Mouse (Mus musculus) kidney, adult 9 months (tissue): ENCODE results near the gene Frat1.
A peak's percentile ranks its signal among the peaks of the same experiment; 100 is the strongest.

Experiments used
- DNase-seq: peaks from one replicate; pipeline ENCODE4 v3.0.0; 2022

Gene Frat1

DNA sequence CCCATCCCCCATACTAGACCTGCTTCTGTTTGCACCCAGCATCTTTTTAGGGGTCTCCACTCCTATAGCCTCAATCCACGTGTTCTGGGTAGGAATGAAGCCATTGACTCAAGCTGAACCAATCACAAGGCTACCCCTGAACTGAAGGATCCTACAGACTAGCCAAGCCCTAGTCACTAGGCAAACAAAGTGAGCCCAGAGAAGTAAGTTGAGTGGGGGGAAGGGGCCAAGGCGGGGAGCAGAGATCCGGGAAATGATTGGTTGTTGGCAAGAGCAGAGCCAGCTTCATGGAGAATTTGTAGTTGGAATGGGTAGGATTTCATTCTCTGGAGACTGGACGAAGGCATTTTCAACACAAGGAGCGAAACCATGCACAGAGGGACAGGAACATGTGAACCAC, 12.9 kb upstream of the Frat1 start:
- no peak for DNase-seq

DNA sequence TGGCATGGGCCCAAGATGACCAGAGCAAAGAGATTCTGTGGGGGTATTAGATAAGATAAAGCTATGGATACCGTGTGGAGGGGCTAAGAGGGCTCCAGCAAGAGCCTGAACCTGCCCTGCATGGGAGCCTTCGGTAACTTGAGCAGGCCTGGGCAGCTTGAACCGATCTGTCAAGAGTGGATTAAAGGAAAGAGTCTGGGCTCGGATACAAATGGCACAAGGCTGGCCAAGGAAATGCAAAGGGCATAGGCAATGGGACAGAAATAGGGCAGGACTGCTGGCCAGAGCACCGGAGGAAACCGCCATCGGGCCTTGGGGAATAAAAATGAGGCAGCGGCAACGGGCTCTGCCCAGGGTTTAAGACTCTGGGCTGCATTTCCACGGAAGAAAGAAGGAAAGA, 12.4 kb upstream of the Frat1 start:
- no peak for DNase-seq

DNA sequence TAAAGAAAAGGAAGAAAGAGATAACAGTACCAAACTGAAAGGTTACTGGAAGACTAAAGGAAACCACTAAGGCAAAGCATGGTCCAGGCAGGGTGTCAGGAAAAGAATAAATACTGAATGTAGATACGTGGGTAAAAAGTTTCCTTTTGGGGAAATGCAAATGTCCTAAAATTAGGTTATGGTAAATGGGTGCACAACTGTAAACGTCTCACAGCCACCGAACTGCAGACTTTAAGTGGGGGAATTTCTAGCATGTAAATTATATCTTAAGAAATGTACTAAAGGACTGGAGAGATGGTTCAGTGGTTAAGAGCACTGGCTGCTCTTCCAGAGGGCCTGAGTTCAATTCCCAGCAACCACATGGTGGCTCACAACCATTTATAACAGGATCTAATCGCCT, 11.0 kb upstream of the Frat1 start:
- no peak for DNase-seq

DNA sequence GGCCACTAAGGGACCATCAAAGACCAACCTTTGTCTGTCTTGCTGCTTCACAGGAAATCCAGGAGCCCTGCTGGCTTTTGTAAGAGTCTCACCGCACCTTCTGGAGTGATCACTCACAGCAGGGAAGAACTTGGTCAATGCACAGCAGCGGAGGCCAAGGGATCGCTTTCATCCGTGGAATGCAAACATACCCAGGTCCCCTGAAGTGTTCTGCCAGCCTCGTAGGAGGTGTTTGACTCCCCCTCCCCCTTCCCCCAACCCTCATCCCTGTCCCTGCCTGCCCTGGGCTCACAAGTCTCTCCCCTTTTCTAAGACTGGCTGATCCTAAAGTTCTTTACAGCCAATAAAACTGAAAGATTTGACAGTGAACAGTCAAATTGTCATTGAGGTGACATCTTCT, 8.3 kb upstream of the Frat1 start:
- DNase-seq = no peak

DNA sequence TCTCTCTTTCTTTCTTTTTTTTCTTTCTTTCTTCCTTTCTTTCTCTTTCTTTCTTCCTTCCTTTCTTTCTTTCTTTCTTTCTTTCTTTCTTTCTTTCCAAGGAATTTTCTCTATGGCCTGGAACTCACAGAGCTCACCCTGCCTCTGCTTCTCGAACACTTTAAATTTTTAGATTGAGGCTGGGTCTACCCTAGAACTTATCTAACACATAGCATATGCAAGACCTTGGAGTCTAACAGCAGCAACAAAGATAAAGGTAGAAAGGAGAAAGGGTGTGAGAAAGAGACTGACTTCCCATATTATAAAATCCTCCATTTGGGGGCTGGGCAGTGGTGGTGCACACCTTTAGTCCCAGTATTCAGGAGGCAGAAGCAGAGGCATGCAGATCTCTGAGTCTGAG, 7.2 kb upstream of the Frat1 start:
- no peak for DNase-seq

DNA sequence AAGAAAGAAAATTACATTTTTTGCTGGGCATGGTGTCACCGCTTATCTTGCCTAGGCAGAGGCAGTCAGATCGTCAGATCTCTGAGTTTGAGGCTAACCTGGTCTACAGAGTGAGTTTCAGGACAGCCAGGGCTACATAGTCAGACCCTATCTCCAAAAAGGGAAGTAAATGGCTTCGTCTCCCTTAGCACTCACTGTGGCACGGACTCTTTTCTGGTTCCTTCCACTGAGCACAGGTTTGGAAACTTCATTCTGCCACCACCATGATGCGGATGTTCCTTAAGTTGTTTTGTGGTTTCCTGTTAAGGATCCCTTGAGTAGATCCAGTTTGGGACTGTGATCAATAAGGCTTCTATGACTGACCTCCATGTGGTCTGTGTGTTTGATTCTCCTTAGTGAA, 4.8 kb upstream of the Frat1 start:
- DNase-seq = no peak

DNA sequence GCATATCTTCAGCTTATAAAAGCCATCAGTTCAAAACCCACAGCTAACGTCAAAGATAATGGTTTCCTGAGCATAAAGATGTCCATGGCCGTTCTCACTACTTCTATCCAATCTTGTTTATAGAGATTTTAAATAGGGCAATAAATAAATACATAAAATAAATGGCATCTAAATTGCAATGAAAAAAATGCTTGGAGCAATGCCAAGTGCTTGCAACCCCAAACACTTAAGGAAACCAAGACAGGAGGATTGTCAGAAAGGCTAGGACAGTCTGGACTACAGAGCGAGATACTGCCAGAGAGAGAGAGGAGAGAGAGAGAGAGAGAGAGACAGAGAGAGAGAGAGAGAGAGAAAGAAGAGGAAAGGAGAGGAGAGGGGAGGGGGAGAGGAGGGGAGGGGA, 3.2 kb upstream of the Frat1 start:
- DNase-seq = no peak

DNA sequence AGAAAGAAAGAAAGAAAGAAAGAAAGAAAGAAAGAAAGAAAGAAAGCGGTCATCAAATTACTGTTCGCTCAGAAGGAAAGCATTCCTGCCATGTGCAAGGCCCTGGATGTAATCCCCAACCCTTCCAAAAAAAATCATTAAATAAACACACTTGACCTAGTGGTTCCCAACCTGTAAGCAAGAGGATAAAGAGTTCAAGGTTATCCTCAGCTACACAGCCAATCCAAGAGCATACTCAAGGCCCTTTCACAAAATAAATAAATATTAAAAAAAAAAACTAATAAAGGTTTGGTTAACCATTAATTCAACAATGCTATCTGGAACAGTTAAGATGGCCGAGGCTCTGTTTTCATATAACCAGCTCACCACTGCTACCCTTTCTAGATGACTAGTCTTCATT, 829 bp upstream of the Frat1 start:
- DNase-seq = no peak

DNA sequence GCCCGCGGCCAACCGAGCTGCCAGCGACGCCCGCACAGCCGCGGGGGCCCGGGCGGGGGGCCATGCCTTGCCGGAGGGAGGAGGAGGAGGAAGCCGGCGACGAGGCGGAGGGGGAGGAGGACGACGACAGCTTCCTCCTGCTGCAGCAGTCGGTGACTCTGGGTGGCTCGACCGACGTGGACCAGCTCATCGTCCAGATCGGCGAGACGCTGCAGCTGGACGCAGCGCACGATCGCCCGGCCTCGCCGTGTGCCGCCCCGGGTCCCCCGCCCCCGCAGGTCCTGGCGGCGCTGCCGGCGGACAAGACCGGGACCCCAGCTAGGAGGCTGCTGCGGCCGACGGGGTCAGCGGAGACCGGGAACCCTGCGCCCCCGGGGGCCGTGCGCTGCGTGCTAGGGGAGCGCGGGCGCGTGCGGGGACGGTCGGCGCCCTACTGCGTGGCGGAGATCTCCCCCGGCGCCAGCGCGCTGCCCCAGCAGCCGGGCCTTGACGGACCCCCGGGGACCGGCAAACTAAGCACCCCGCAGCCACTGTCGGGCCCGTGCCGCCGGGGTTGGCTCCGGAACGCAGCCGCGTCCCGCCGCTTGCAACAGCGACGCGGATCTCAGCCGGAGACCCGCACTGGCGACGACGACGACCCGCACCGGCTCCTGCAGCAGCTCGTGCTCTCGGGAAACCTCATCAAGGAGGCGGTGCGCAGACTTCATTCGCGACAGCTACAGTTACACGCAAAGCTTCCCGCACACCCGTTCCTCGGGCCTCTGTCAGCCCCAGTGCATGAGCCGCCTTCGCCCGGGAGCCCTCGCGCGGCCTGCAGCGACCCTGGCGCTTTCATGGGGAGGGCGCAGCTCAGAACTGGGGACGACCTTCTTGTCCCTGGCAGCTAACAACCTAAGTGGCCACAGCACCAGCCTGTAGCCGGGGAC, 599 bp downstream of the Frat1 start:
- peak; percentile 19 for DNase-seq

DNA sequence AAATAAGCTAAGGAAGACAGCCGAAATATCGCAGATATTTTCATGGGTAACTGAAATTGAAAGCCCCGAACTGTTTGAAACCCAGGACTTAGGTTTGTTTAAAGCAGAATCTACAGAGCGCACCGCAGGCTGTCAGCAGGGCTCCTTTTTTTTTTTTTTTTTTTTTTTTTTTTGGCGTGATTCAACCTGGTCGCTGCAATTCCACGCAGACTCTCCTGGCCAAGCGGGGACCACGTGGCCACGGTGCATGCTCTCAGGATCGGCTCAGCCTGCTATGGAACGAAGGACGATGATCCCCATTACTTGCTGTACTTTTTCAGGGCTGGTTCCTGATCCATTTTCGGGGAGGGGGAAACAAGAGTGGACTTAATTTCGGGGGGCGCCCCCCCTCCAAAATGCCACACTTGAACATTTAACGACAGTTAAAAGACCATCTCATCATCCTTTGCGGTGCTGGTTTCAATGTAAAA, 1.4 kb downstream of the Frat1 start:
- DNase-seq = no peak

DNA sequence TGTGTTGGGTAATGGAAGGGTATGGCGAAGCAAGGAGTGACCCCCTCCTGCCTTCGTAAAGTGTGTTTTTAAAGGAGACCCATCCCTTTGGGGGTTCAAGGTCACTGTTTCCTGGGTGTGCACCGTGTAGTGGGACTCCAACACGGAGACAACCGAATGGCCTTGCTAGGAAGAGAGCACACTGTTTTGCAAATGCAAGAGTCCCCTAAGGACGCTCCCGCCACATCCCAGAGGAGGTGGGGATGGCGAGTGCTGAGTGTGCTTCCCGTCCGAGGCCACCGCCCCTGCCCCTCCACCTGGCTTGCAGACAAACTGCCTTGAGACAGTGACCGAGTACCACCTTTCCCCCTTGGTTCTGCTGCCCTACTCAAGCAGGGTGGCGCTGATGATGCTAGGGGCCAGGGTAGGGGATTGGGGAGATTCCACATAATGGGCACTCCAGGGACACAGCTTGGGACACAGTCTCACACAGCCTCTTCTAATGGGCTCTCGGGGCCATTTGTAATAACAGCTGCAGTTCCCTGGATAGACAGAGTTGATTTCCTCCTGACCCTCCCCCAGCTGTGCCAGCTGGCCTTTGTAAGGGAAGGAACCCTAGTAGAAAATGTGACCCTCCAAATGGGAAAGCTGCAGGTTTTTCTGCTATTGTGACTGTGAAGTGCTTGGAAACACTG, 2.1 kb downstream of the Frat1 start:
- DNase-seq = no peak

DNA sequence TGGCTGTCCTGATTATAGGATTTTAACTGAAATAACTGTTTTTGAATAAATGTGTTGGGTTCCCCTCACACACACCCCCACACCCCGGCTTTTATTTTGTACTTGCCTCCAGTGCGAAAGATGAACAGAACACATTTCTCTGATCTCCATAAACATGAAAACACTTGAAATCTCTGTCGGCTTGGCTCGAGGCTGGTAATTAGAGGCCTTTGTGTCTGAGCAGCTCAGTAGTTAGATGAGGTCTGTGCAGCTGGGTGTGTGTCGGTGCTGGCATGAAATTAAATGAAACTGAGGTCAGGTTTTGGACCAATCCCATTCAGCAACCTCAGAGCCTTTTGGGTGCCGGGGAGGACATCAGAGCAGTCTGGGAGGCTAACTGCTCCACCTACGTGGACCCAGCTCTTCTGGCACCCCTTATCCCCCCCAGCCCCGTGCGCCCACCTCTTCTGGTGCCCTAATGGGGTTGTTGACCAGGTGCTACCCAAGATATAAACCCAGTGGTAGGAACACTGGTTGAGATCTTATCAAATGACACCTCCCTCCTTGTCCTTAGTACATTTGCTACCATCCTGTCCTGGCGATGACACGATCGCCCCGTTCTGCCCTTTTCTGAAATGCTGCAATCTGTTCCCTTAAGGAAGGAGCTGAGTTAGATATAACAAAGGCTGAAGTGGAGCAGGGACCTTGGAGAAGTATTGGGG, 2.9 kb downstream of the Frat1 start:
- no peak for DNase-seq

DNA sequence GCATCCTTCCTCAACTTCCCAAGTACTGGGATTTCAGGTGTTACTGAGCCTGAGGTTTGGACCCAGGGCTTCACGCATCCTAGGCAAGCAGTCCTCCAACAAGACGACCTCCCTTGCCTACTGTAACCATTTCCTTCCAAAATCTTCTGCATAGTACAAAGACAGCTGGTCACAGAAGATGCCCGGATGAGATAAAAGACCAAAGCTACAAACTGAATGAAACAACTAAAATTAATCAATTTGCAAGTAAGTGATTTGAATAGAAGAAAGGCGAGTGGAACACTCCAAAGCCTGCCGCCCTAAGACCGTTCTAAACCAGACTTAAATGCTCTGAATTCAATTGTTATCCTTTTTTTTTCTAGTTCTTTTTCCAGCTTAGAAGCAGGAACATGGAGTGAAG, 5.6 kb downstream of the Frat1 start:
- DNase-seq = no peak

DNA sequence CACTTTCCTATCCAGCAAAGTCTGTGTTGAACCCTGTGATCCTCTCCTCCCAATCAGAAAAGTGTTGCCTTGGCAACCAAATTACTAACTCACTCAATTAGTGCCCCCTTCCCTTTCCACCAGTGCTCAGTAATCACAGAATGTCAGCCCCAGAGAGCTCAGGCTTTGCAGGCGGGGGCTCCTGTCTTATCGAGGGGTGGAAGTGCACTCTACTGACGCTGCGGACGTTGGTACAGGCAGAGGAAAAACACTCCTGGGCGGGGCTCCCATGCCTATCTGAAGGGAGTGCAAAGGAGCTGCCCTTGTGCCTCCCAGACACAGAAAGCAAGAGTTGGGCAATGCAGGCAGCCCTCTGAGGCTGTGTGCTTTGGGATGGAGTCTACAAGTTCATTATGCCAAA, 6.0 kb downstream of the Frat1 start:
- no peak for DNase-seq

DNA sequence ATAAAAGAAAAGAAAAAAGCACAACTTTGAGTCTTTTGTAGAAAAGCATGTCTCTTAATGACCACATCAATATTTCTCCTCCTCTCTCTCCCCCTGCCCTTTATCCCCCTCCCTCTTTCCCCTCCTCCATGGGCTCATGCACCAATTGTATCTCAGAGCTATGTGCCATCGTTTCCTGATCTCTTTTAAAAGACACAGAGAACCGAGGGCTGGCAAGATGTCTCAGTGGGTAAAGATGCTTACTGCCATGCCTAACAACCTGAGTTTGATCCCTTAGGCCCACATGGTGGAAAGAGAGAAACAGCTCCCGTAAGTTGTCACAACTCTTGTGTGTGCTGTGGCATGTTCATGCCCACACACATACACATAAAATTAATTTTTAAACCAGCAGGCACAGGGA, 6.9 kb downstream of the Frat1 start:
- no peak for DNase-seq

DNA sequence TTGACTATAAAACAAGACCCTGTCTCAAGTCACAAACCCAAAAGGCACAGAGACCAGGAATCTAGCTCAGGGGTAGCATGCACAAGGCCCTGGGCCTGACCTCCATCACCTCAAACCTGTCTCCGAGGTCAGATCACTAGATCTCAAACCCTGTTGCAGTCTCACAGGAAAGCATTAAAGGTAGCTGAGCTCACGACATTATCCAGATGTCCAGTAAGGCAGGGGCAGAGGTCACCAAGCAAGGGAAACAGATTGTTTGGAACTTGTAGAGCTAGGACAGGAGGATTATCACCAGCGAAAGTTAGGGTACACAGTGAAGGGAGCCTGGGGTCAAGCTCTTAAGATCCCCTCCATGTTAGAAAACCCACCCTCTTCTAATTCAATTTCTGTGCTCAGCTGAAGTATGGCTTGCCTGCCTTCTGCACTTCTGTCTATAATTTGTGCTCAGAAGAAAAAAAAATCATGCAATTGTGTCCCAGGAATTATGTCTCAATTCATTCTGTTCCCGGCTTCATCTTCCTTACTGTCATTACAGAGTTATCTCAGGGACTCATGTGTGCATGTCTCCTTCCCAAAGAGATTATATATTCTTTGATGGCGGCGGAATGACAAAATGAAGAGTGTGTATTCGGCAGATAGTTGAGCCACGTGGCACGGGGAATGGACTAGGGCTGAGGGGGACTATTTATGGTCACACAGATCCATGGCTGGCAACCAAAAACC, 7.6 kb downstream of the Frat1 start:
- DNase-seq = no peak

DNA sequence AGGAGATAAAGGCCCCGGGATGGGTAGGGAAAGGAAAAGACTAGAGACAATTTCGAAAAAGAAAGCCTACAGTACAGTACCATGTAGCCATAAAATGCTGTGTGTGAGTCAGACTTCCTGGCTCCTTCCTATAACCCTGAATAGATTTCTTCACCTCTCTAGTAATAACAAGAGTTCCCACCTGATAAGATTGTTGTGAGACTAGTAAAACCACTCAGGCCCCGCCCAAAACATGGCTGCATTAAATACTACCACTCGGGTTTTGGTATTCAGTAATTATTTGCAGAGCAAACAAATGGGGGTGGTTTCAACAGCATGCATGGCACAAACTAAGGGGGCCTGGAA, 8.1 kb downstream of the Frat1 start:
- no peak for DNase-seq

DNA sequence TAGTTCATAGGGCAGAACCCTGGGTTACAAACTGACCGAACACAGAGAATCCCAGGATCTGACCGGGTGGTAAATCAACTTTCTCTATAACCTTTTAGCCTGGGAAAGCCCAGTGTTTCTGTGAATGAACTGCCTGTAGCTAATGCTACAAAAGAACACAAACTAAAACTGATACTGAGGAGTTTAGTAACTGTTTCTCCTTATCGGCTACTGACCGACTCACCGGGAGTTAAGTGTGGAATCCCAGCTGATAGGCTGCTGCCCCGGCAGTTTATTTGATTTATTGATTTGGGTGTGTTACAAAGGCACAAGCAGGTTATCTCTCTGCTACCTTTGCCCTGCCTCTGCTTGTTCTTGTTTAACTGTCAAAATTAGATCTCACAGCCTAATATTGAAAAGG, 9.0 kb downstream of the Frat1 start:
- DNase-seq = no peak

DNA sequence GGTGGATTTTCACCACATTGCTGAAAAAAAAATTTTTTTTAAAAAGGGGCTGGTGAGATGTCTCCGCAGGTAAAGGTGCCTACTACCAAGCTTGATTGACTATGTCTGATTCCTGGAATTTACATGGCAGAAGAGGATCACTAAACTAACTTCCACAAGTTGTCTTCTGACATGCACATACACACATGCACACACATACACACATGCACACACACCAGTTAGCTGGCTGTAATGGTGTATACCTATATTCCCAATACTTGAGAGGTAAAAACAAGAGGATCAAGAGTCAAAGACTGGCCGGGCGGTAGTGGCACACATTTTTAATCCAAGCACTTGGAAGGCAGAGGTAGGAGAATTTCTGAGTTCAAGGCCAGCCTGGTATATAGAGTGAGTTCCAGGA, 9.9 kb downstream of the Frat1 start:
- no peak for DNase-seq

DNA sequence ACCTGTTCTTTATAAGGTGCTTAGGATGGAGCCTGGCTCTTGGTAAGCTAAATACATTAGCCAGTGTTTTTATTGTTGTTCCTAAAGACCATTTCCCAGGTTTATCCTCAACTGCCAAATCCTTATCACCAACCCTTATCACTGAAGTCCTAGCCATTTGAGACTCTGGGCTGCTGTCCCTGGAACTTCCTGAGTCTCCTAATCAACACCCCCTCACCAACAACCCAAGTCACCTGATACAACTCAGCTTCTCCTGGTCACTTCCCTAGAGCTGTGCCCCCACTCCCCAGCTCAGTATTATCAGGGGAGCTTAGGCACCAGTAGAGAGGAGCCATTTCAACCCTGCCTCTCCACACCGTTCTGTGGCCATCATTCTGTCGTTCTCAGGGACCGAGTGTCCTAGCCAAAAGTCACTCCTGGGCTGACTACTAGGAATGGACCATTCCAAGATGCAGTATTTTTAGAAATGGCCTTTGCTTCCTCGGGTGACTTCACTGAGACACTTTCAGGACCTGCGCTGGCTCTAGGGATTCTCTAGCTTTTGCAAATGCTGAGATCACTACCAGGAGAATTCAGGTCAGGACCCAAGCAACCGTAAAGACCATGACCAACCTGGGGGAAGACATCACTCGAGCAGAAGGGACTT, 11.5 kb downstream of the Frat1 start:
- DNase-seq = no peak

DNA sequence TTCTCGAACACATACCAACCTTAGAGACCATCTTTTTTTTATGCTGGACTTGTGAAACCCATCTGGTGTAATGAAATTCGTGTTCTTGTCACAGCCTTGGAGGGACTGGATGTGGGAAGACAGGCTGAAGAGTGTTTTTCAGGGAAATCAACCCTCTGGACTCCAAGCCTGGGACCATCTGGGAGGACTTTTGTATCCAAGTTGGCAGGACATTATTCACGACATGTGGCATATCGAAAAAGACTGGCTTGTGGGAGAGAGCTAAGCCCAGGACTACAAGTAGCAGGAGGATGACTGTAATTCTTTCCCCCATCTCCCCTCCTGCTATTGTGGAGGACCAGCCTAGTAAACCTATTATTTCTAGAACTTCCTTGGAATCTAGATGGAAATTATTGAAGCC, 12.4 kb downstream of the Frat1 start:
- no peak for DNase-seq

DNA sequence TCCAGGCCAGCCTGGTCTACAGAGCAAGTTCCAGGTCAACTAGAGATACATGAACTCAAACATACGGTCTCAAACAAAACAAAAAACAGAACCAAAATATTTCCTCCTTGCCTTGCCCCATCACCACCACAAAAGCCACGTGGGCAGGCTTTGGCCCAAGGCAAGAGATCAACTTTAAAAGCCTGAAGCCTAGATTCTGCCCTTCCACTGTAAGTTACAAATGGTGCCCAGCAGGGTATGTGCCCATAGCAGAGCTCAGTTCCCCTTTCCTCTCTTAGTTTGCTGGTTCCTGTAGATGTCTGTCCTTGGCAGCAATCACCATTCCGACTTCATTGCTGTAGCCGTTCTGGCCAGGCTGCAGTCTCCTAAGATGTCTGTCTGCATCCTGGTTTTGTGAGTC, 12.9 kb downstream of the Frat1 start:
- no peak for DNase-seq

DNA sequence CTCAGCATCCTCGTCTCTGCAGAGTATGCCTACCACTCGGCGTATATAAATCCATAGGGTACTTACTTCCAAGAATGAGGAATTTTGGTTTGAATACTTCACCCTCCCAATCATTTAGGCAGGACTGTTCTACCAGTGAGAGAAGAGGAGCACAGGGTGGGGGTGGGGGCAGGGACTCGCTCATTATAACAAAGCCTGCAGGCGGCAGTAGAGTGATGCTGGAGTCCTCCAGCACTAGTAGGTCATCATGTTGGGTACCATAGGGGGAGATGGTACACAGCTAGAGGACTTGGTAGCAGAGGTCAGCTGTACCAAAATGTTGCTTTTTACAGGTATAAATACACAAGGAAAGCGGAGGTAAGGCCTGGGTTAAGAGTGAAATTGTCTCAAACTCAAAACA, 14.6 kb downstream of the Frat1 start:
- DNase-seq = no peak
